Mouse (Mus musculus): Measurements from ENCODE around the gene Rab11fip4. TPM values are rescaled to one million over a fixed set of nuclear protein-coding genes. Genes with fewer than 3 reads are reported as not detected.

The Rab11fip4 gene
- 0.11 TPM for polyA plus RNA-seq (2012; fragmentation: generic; extraction: Trizol)
- long read RNA-seq, experiment 1, result 0 reads
- long read RNA-seq, experiment 2, result 0 reads

GRCm38 (mm10) chr11:79590664-79591590 is at the start of gene Rab11fip4:
Gene Rab11fip4 (plus strand): TSS chr11:79591212.
- peak within 1 kb of the TSS; percentile 24 for H3ac ChIP-seq (ENCODE audit: control insufficient read depth, insufficient read length, low read depth)
- H3K4me3 ChIP-seq (ENCODE audit: insufficient read depth, poor library complexity, severe bottlenecking), result no peak within 1 kb of the TSS
- H3K36me3 ChIP-seq (ENCODE audit: control insufficient read depth, insufficient read depth), result no peaks in the 10 kb centered on the region
- peaks cover 51% of the 10 kb centered on the region for H3K27me3 ChIP-seq (ENCODE audit: control insufficient read depth, insufficient read depth, insufficient read length)
- no peaks in the 10 kb centered on the region for H3K79me3 ChIP-seq (ENCODE audit: low read depth)
- no peaks in the 10 kb centered on the region for H3K79me2 ChIP-seq (ENCODE audit: control insufficient read depth, insufficient read depth)
- TF ChIP-seq USF1 (IDR thresholded peaks at IDR 0.05; ENCODE audit: low read depth), result no peak
- no peak for TF ChIP-seq FOSL1 (IDR thresholded peaks at IDR 0.05; ENCODE audit: insufficient read depth, low read length, poor library complexity, severe bottlenecking)
- no peak for TF ChIP-seq MYOG (IDR thresholded peaks at IDR 0.05; ENCODE audit: control insufficient read depth, extremely low read depth, insufficient read length)
- no peak for TF ChIP-seq MYOD1 (IDR thresholded peaks at IDR 0.05; ENCODE audit: control insufficient read depth, insufficient read length, low read depth)
- no peak for TF ChIP-seq CTCF (IDR thresholded peaks at IDR 0.05; ENCODE audit: control insufficient read depth, insufficient read depth, insufficient read length)
- no peak for TF ChIP-seq CEBPB (IDR thresholded peaks at IDR 0.05; ENCODE audit: low read depth)
- TF ChIP-seq MAX (IDR thresholded peaks at IDR 0.05), result no peak

DNA sequence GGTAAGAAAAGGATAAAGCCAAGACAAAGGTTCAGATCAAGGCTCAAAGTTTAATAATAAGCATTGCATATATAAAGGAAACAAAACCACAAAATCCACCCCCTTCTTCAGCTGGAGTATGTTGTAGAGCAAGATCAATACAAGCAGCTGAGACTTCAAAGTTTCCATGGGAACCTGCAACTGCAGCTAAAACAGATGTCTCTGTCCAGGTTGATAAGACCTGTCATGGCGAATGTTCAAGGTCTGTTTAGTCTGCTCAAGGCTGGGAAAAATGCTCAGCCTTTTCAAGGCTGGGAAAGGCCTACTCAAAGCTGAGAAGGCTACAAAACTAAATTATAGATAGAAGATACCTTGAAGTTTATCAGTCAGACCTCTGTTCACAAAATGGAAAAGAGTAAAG is 38.4 kb upstream of the Rab11fip4 start:
- no peaks in the 10 kb centered on the region for H3K27me3 ChIP-seq (ENCODE audit: control insufficient read depth, insufficient read depth, insufficient read length)
- H3K79me3 ChIP-seq (ENCODE audit: low read depth), result no peaks in the 10 kb centered on the region
- no peak overlapping the region for H3ac ChIP-seq (ENCODE audit: control insufficient read depth, insufficient read length, low read depth)
- no peak overlapping the region for H3K4me3 ChIP-seq (ENCODE audit: insufficient read depth, poor library complexity, severe bottlenecking)
- TF ChIP-seq MYOG (IDR thresholded peaks at IDR 0.05; ENCODE audit: control insufficient read depth, extremely low read depth, insufficient read length), result no peak
- TF ChIP-seq USF1 (IDR thresholded peaks at IDR 0.05; ENCODE audit: low read depth), result no peak
- TF ChIP-seq MAX (IDR thresholded peaks at IDR 0.05), result no peak
- TF ChIP-seq FOSL1 (IDR thresholded peaks at IDR 0.05; ENCODE audit: insufficient read depth, low read length, poor library complexity, severe bottlenecking), result no peak
- TF ChIP-seq CTCF (IDR thresholded peaks at IDR 0.05; ENCODE audit: control insufficient read depth, insufficient read depth, insufficient read length), result no peak
- no peak for TF ChIP-seq MYOD1 (IDR thresholded peaks at IDR 0.05; ENCODE audit: control insufficient read depth, insufficient read length, low read depth)
- no peaks in the 10 kb centered on the region for H3K79me2 ChIP-seq (ENCODE audit: control insufficient read depth, insufficient read depth)
- peaks cover 88% of the 10 kb centered on the region for H3K36me3 ChIP-seq (ENCODE audit: control insufficient read depth, insufficient read depth)

- Histone ChIP-seq H3K27me3 (ENCODE audit: control insufficient read depth, insufficient read depth, insufficient read length) (no peaks in the 10 kb centered on the region), H3K36me3 (ENCODE audit: control insufficient read depth, insufficient read depth) (peaks cover 60% of the 10 kb centered on the region), H3ac (ENCODE audit: control insufficient read depth, insufficient read length, low read depth) (no peak overlapping the region), H3K79me2 (ENCODE audit: control insufficient read depth, insufficient read depth) (no peaks in the 10 kb centered on the region), H3K4me3 (ENCODE audit: insufficient read depth, poor library complexity, severe bottlenecking) (no peak overlapping the region), H3K79me3 (ENCODE audit: low read depth) (no peaks in the 10 kb centered on the region)
- TF ChIP-seq FOSL1 (IDR thresholded peaks at IDR 0.05; ENCODE audit: insufficient read depth, low read length, poor library complexity, severe bottlenecking) (no peak), CTCF (IDR thresholded peaks at IDR 0.05; ENCODE audit: control insufficient read depth, insufficient read depth, insufficient read length) (no peak), MYOD1 (IDR thresholded peaks at IDR 0.05; ENCODE audit: control insufficient read depth, insufficient read length, low read depth) (no peak), USF1 (IDR thresholded peaks at IDR 0.05; ENCODE audit: low read depth) (no peak), MYOG (IDR thresholded peaks at IDR 0.05; ENCODE audit: control insufficient read depth, extremely low read depth, insufficient read length) (no peak), MAX (IDR thresholded peaks at IDR 0.05) (no peak), CEBPB (IDR thresholded peaks at IDR 0.05; ENCODE audit: low read depth) (no peak)
Observed at GRCm38 (mm10) chr11:79560536-79560935, 30.5 kb upstream of the Rab11fip4 start.

DNA sequence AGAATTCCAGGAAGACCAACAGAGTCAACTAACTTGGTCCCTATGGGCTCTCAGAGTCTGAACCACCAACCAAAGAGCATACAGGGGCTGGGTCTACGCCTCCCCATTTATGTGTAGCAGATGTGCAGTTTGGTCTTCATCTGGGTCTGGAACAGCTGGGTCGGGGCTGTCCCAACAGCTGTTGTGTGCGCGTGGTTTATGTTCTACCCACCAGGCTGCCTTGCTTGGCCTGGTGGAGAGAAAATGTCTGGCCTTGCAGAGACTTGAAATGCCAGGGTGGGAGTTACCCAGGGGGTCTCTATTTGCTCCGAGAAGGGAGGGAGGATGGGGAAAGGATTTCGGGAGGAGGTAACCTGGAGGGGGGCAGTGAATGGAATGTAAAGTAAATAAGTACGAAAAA is 27.5 kb upstream of the Rab11fip4 start:
- TF ChIP-seq CTCF (IDR thresholded peaks at IDR 0.05; ENCODE audit: control insufficient read depth, insufficient read depth, insufficient read length), result no peak
- TF ChIP-seq MYOD1 (IDR thresholded peaks at IDR 0.05; ENCODE audit: control insufficient read depth, insufficient read length, low read depth), result no peak
- TF ChIP-seq USF1 (IDR thresholded peaks at IDR 0.05; ENCODE audit: low read depth), result no peak
- TF ChIP-seq CEBPB (IDR thresholded peaks at IDR 0.05; ENCODE audit: low read depth), result no peak
- TF ChIP-seq MAX (IDR thresholded peaks at IDR 0.05), result no peak
- TF ChIP-seq MYOG (IDR thresholded peaks at IDR 0.05; ENCODE audit: control insufficient read depth, extremely low read depth, insufficient read length), result no peak
- no peak for TF ChIP-seq FOSL1 (IDR thresholded peaks at IDR 0.05; ENCODE audit: insufficient read depth, low read length, poor library complexity, severe bottlenecking)
- Histone ChIP-seq H3K79me3 (ENCODE audit: low read depth) (no peaks in the 10 kb centered on the region), H3ac (ENCODE audit: control insufficient read depth, insufficient read length, low read depth) (no peak overlapping the region), H3K4me3 (ENCODE audit: insufficient read depth, poor library complexity, severe bottlenecking) (no peak overlapping the region), H3K27me3 (ENCODE audit: control insufficient read depth, insufficient read depth, insufficient read length) (no peaks in the 10 kb centered on the region), H3K79me2 (ENCODE audit: control insufficient read depth, insufficient read depth) (no peaks in the 10 kb centered on the region), H3K36me3 (ENCODE audit: control insufficient read depth, insufficient read depth) (peaks cover 73% of the 10 kb centered on the region)

GRCm38 (mm10) chr11:79566947-79567346 is 24.1 kb upstream of the Rab11fip4 start:
- Histone ChIP-seq H3K79me3 (ENCODE audit: low read depth) (no peaks in the 10 kb centered on the region), H3ac (ENCODE audit: control insufficient read depth, insufficient read length, low read depth) (no peak overlapping the region), H3K36me3 (ENCODE audit: control insufficient read depth, insufficient read depth) (peaks cover 77% of the 10 kb centered on the region), H3K4me3 (ENCODE audit: insufficient read depth, poor library complexity, severe bottlenecking) (no peak overlapping the region), H3K79me2 (ENCODE audit: control insufficient read depth, insufficient read depth) (no peaks in the 10 kb centered on the region), H3K27me3 (ENCODE audit: control insufficient read depth, insufficient read depth, insufficient read length) (no peaks in the 10 kb centered on the region)
- no peak for TF ChIP-seq FOSL1 (IDR thresholded peaks at IDR 0.05; ENCODE audit: insufficient read depth, low read length, poor library complexity, severe bottlenecking)
- TF ChIP-seq CTCF (IDR thresholded peaks at IDR 0.05; ENCODE audit: control insufficient read depth, insufficient read depth, insufficient read length), result no peak
- TF ChIP-seq CEBPB (IDR thresholded peaks at IDR 0.05; ENCODE audit: low read depth), result no peak
- TF ChIP-seq MYOG (IDR thresholded peaks at IDR 0.05; ENCODE audit: control insufficient read depth, extremely low read depth, insufficient read length), result no peak
- no peak for TF ChIP-seq USF1 (IDR thresholded peaks at IDR 0.05; ENCODE audit: low read depth)
- no peak for TF ChIP-seq MYOD1 (IDR thresholded peaks at IDR 0.05; ENCODE audit: control insufficient read depth, insufficient read length, low read depth)
- TF ChIP-seq MAX (IDR thresholded peaks at IDR 0.05), result no peak

Measured in C2C12 (cell line).